Mouse (Mus musculus) kidney, adult 18-20 months (tissue): ENCODE results near the gene Tex21.
A peak's percentile ranks its signal among the peaks of the same experiment; 100 is the strongest.
"Not testable (repeated sequence)": the region's sequence is repeated elsewhere in the genome, so short reads cannot be mapped to it uniquely, and the experiment has no call there.

Source experiments
- DNase-seq: peaks from one replicate; pipeline ENCODE4 v3.0.0; 2021

Gene Tex21

DNA sequence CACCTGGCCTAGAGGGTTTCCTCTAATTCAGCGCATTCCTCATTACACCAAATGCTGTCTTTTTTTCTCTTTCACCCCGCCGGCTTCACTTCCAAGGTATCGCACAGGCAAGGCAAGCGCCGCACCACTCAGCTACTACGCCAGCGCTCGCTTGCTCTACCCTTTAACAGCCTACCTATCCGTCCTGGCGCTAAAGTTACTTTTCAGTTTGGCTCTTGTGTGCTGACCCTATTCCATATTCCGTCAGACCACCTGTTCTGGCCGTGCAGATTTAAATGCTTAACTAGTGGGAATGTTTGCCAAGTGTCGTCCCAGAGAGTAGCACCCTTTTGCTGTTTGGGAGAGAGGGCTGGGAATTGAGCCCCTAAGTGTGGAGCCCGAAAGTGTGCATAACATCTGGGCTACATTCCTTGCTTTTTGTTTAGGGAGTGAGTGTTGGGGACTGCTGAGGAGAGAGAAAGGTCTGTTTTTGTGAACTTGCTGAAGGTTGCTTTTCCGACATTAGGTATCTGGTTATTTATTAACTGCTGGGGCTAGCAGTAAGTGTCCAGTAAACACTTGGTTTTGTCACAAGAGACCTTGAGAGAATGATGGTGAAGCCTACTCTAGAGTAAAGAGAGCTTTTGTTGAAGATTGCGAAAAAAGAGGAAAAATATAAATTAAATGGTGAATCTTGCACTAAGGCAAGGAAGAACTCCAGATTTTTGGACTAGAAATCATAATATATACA, 9.7 kb upstream of the Tex21 start:
- peak; percentile 73 for DNase-seq

DNA sequence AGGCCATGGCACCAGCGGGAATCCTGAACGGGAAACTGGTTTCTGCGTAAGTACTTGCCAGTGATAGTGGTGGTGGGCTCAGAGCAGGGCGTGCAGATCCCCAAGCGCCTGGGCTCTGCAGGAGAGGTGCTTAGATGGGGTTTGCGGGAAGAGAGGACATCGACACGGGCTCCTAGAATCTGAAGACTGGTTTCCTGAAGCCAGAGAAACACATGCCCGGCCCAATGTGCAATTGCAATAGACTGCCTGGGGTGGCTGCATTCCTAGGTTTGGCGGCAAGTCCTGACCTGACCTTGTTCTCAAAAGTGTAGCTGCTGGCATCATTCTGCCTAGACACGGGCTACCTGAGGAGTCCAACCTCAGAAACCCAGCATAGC, 8.9 kb upstream of the Tex21 start:
- no peak for DNase-seq

- DNase-seq, result peak; percentile 93
Measured at GRCm38 (mm10) chr12:76254725-76255498, 8.4 kb upstream of the Tex21 start, which contains the start of gene Mthfd1. Mthfd1 (plus strand) TSS chr12:76255298.

DNA sequence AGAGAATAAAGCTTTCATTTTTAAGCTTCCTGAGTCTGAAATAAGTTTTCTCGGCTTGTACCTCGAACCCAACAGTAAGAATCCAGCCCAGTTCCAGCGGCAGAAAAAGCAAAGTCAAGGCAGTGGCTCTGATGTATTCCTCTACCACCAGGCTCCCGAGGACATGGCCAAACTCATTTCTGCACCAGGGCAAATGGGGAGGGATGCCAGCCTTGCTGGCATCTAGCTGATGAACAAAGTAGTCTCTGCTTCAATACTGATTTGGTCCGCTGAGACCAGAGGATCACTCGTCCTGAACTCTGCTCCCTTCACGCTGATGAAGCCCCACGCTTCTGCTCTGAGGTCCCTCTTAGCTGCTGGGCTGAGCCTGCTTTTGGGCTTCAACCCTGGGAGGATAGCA, 7.4 kb upstream of the Tex21 start:
- no peak for DNase-seq

DNA sequence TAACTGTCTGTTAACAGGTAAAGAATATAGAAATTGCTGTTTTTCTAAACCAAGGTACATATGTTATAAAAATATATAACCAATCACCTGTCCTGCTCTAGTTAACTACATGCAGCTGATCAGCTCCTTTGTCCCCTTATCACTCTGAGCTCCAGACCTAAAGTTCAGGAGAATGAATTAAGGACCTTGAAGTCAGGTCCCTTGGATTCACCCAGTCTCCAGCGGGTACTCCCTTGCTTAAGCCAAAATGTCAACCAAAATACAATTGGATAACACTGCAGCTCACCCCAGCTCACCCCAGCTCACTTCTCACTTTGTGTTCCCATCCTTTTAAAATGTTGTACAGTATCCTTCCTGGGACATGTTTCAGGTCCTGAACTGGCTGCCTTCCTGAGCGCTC, 7.0 kb upstream of the Tex21 start:
- DNase-seq, result no peak

GRCm38 (mm10) chr12:76253090-76253489, 6.5 kb upstream of the Tex21 start:
- no peak for DNase-seq

DNA sequence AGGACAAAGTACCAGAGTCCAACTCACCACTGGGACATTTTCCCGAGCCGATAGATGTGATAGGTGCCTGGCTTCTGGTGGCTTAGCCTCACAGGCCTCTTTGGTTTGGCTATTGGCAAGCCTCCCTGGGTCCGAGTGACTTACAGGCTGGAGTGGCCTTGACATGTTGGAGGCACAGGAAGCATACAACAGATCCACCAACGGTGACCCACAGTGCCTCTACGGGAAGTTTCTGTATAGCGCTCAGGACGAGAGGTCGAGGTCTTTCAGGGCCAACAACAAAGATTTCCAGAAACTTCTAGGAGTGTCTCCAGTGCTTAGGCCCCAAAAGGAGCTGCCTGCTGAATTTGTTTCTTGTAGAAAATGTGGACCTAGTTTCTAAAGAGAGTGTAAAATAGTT, 1.6 kb downstream of the Tex21 start:
- DNase-seq, result no peak

GRCm38 (mm10) chr12:76241833-76242232, 4.7 kb downstream of the Tex21 start:
- DNase-seq, result no peak

- DNase-seq, result no peak
Measured at GRCm38 (mm10) chr12:76241084-76241483, 5.5 kb downstream of the Tex21 start.

- no peak for DNase-seq
Measured at GRCm38 (mm10) chr12:76240670-76241069, 5.9 kb downstream of the Tex21 start.

- DNase-seq, result no peak
Measured at GRCm38 (mm10) chr12:76239839-76240571, 6.5 kb downstream of the Tex21 start.

DNA sequence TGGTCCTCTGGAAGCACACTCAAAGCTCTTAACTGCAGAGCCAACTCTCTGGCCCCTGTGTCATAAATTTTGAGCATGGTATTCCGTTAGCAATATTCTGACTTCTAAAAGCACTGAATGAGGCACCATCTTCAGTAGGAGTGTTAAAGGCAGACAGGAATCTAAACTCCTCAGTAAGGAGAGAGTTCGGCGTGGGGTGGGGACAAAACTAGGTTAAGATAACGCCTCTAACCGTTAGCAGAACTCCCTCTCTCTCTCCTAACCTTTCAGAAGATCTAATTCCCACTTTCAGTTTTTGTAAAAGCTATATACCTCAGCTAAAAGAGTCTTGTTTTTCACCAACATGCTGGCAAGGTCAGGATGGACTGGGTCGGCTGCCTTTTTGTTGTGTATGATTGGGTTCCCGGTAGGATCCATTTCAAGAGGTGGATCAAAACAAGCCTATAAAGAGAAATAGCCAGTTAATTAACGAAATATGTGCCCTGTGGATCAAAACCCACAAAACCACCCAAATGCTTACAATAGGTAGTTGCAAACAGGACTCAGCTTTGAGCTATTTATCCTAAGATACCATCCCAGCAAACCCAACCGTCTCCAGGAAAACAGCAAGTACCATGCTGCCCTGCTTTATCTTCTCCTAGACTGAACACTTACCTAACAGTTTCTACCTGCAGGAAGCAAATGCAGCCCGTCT, 7.3 kb downstream of the Tex21 start:
- no peak for DNase-seq

DNA sequence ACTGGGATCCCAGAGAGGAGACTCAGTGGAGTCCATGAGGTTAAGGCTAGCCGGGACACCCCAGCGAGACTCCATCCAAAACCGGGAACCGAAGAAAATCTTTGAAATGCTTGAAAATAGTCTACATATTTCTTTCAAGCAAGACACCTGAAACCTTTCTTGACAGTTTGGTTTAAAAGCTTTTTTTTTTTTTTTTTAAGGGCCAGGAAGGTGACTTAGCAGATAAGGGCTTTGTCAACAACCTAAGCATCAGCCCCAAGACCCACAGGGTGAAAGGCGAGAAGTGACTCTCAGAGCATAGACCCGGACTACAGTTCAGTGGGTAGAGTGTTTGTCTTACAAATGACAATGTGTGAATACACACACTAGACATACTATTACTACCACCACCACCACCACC, 11.3 kb downstream of the Tex21 start:
- no peak for DNase-seq

- no peak for DNase-seq
Measured at GRCm38 (mm10) chr12:76230644-76231043, 15.9 kb downstream of the Tex21 start.

- DNase-seq, result not testable (repeated sequence)
Measured at GRCm38 (mm10) chr12:76222104-76222503, 24.4 kb downstream of the Tex21 start.

GRCm38 (mm10) chr12:76216716-76217115, 29.8 kb downstream of the Tex21 start:
- no peak for DNase-seq

GRCm38 (mm10) chr12:76215121-76215520, 31.4 kb downstream of the Tex21 start:
- no peak for DNase-seq

DNA sequence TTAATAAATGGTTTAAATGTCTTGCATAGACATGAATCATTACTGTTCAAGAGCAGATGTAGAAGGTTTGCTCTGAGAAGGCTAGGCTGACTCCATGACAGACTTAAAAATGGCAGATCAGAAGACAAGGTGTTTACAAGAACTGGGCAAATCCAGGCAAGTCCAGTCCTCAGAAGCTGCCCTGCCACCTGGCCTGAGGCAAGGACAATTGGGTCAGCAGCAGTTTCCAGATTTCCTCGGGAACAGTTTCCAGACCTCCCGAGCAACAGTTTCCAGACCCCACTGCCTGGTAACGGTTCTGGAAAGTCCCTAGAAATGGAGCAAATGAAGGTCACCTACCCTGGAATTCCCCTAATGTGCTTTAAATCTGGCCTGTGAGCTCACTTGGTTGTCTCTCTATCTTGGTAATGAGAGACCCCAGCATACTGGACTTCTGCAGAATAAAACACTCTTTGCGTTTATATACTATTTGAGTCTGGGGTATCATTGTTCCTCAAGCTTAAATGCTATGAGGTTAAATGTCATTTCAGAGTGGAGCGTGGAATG, 37.0 kb downstream of the Tex21 start:
- DNase-seq, result no peak

DNA sequence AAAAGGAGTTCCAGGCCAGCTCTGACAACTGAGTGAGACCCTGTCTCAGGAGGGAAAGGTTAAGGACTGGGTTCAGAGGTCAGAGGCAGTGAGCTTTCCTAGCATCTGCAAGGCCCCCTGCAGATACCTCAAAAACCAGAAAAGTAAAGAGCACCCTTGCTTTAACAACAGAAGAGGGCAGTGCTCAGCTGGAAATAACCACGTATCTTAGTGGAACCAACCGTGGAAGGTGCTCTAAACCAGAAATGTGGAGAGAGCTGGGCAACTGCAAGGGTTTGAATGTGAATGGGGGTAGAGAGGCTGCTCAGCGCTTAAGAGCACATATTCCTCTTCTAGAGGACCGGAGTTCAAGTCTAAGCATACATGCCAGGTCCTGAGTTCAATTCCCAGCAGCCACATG, 46.2 kb downstream of the Tex21 start:
- DNase-seq, result no peak

DNA sequence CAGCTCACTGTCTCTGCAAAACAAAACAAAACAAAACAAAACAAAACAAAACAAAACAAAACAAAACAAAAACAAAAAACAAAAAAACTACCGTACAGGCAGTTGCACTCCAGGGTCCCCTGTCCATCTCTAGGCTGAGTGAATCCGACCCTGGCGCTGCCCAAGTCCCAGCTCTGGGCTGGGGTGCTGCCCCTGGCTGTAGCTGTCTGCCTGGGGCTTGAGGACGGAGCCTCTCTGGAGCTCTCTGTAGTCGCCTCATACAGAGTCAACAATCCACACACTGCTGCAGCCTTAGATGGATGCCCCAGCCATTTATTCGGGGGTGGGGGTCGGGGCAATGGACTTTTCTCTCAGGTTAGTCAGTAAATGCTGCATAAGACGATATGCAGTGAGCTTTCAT, 49.5 kb downstream of the Tex21 start:
- DNase-seq, result no peak

DNA sequence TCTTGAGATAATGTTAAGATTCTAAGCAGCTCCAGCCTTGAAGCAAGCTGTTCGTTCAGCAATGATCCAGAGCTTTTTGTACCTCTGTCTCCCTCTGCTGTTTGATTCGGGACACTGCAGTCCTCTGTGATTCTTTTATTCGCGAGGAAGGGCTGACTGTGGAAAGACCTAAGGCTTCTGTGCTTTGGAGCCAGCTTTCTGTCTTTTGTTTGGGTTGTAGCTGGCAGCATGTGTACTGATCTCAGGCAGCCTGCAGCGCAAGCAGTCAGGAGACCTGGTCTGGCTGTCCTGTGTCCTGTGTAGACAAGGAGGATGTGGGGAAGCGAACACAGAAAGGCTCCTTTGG, 49.9 kb downstream of the Tex21 start:
- DNase-seq, result peak; percentile 82

GRCm38 (mm10) chr12:76195912-76196708, 50.4 kb downstream of the Tex21 start:
- DNase-seq, result peak; percentile 92
